Mouse (Mus musculus) brain, adult 2 months (tissue): ENCODE data around the gene Ssh3.
"Not testable (repeated sequence)": the region's sequence is repeated elsewhere in the genome, so short reads cannot be mapped to it uniquely, and the experiment has no call there.

Source experiments
- DNase-seq: peaks from one replicate; pipeline ENCODE4 v3.0.0; 2011; ENCODE audit warnings: low read depth, low spot score

The Ssh3 gene

GRCm38 (mm10) chr19:4296611-4297010 is 27.6 kb upstream of the Ssh3 start:
- no peak for DNase-seq

GRCm38 (mm10) chr19:4295391-4295790 is 26.4 kb upstream of the Ssh3 start:
- DNase-seq = no peak

- peak; percentile 54 for DNase-seq
Observed at GRCm38 (mm10) chr19:4294381-4295097, 25.6 kb upstream of the Ssh3 start.

GRCm38 (mm10) chr19:4291161-4291560 is 22.2 kb upstream of the Ssh3 start:
- DNase-seq = no peak

GRCm38 (mm10) chr19:4290749-4291148 is 21.8 kb upstream of the Ssh3 start:
- DNase-seq = no peak

- DNase-seq = peak; percentile 31
Observed at GRCm38 (mm10) chr19:4283653-4284052, 14.7 kb upstream of the Ssh3 start.

- peak; percentile 95 for DNase-seq
Observed at GRCm38 (mm10) chr19:4282898-4283553, 14.0 kb upstream of the Ssh3 start, which contains the start of gene Ankrd13d. Gene Ankrd13d (minus strand): TSS chr19:4283137.

GRCm38 (mm10) chr19:4280425-4280824 is 11.4 kb upstream of the Ssh3 start:
- no peak for DNase-seq

- DNase-seq = no peak
Observed at GRCm38 (mm10) chr19:4279487-4279886, 10.5 kb upstream of the Ssh3 start.

- DNase-seq = no peak
Observed at GRCm38 (mm10) chr19:4270972-4271371, 2.0 kb upstream of the Ssh3 start.

GRCm38 (mm10) chr19:4270187-4270586 is 1.2 kb upstream of the Ssh3 start:
- no peak for DNase-seq

- DNase-seq = no peak
Observed at GRCm38 (mm10) chr19:4265956-4266355, 3.0 kb downstream of the Ssh3 start.

- no peak for DNase-seq
Observed at GRCm38 (mm10) chr19:4264171-4264780, 4.7 kb downstream of the Ssh3 start.

- DNase-seq = peak; percentile 54
Observed at GRCm38 (mm10) chr19:4263702-4264101, 5.3 kb downstream of the Ssh3 start.

- no peak for DNase-seq
Observed at GRCm38 (mm10) chr19:4262756-4263155, 6.2 kb downstream of the Ssh3 start.

- DNase-seq = no peak
Observed at GRCm38 (mm10) chr19:4261038-4261698, 7.8 kb downstream of the Ssh3 start.

GRCm38 (mm10) chr19:4257897-4258252 is 11.1 kb downstream of the Ssh3 start:
- no peak for DNase-seq

GRCm38 (mm10) chr19:4257216-4257896 is 11.6 kb downstream of the Ssh3 start:
- peak; percentile 98 for DNase-seq

- DNase-seq = no peak
Observed at GRCm38 (mm10) chr19:4255583-4256162, 13.3 kb downstream of the Ssh3 start.

- DNase-seq = no peak
Observed at GRCm38 (mm10) chr19:4254230-4254629, 14.8 kb downstream of the Ssh3 start.

GRCm38 (mm10) chr19:4248683-4249082 is 20.3 kb downstream of the Ssh3 start:
- DNase-seq = not testable (repeated sequence)
